Mouse (Mus musculus) heart, embryonic 12.5 days (tissue): Measurements from ENCODE around the gene Zfp629. TPM values are rescaled to one million over a fixed set of nuclear protein-coding genes. Genes with fewer than 3 reads are reported as not detected.
A peak's percentile ranks its signal among the peaks of the same experiment; 100 is the strongest.

Experiments used
- ATAC-seq: fragments of 200-750 bp; cut with Nextera tagmentation; 2 replicates; pipeline ENCODE4 v1.8.0; 2017; ENCODE audit warnings: moderate TSS enrichment, moderate library complexity; ENCODE audit not compliant: insufficient number of reproducible peaks, low FRiP score
- H3K27ac ChIP-seq: fragments of 300-500 bp; sonication (generic); 2 replicates; pipeline ENCODE4 v1.5.1; 2016; ENCODE audit warnings: mild to moderate bottlenecking, moderate library complexity; ENCODE audit not compliant: poor library complexity, severe bottlenecking
- H3K27me3 ChIP-seq: fragments of 300-500 bp; sonication (generic); replicated peaks from 2 replicates; pipeline ENCODE4 v1.6.1; 2016; ENCODE audit warnings: mild to moderate bottlenecking, moderate library complexity
- H3K36me3 ChIP-seq: fragments of 300-500 bp; sonication (generic); 2 replicates; pipeline ENCODE4 v1.6.1; 2016; ENCODE audit warnings: mild to moderate bottlenecking, moderate library complexity
- H3K4me1 ChIP-seq: fragments of 300-500 bp; sonication (generic); replicated peaks from 2 replicates; pipeline ENCODE4 v1.6.1; 2016; ENCODE audit warnings: mild to moderate bottlenecking
- H3K4me2 ChIP-seq: fragments of 300-500 bp; sonication (generic); 2 replicates; pipeline ENCODE4 v1.6.1; 2016; ENCODE audit warnings: mild to moderate bottlenecking, moderate library complexity
- H3K4me3 ChIP-seq: fragments of 300-500 bp; sonication (generic); 2 replicates; pipeline ENCODE4 v1.5.1; 2016; ENCODE audit warnings: mild to moderate bottlenecking
- H3K9ac ChIP-seq: fragments of 300-500 bp; sonication (generic); 2 replicates; pipeline ENCODE4 v1.6.1; 2016; ENCODE audit warnings: mild to moderate bottlenecking, moderate library complexity
- H3K9me3 ChIP-seq: fragments of 300-500 bp; sonication (generic); replicated peaks from 2 replicates; pipeline ENCODE4 v1.6.1; 2016; ENCODE audit warnings: mild to moderate bottlenecking, moderate library complexity
- WGBS: fragments of 180-500 bp; shearing (Covaris S2); methylation state at CpG from one replicate; pipeline ENCODE4 v1.1.7; 2016; 5-methylcytosine and 5-hydroxymethylcytosine counted together
- polyA plus RNA-seq: library from polyadenylated mRNA; unstranded; fragments of >200 nt; fragmentation: Nextera tagmentation; extraction: Ambion mirVana; gene quantifications from 2 replicates; pipeline ENCODE4 v1.2.1, GENCODE M21; 2016

Gene Zfp629
- polyA plus RNA-seq, 1 experiment from 2014 or later = 12.7 TPM

GRCm38 (mm10) chr7:127614511-127614890 lies 1.1 kb downstream of the Zfp629 start:
- ATAC-seq = peak; percentile 65
- peak overlapping the region; percentile 91 for H3K27ac ChIP-seq
- H3K4me2 ChIP-seq = peak overlapping the region; percentile 86
- peaks cover 24% of the 10 kb centered on the region for H3K9me3 ChIP-seq
- peaks cover 42% of the 10 kb centered on the region for H3K36me3 ChIP-seq
- WGBS = 1% methylated on average over 23 of the region's 44 CpGs
- H3K27me3 ChIP-seq = no peaks in the 10 kb centered on the region
- peaks cover 20% of the 10 kb centered on the region for H3K4me1 ChIP-seq
- H3K9ac ChIP-seq = peak overlapping the region; percentile 99
- peak overlapping the region; percentile 100 for H3K4me3 ChIP-seq

- Histone ChIP-seq H3K9ac (peak overlapping the region; percentile 99), H3K4me2 (peak overlapping the region; percentile 86), H3K4me3 (peak overlapping the region; percentile 100), H3K27ac (peak overlapping the region; percentile 91), H3K36me3 (peaks cover 46% of the 10 kb centered on the region), H3K9me3 (peaks cover 24% of the 10 kb centered on the region), H3K27me3 (no peaks in the 10 kb centered on the region), H3K4me1 (peaks cover 20% of the 10 kb centered on the region)
- ATAC-seq = no peak
- 30% methylated on average over 8 of the region's 8 CpGs for WGBS
These were observed 1.5 kb downstream of the Zfp629 start for GRCm38 (mm10) chr7:127614091-127614490.

- H3K9ac ChIP-seq = peak overlapping the region; percentile 99; the same call in 1 of the 2 replicates
- peaks cover 24% of the 10 kb centered on the region for H3K9me3 ChIP-seq
- H3K27ac ChIP-seq = no peak overlapping the region
- H3K4me2 ChIP-seq = peak overlapping the region; percentile 86
- 83% methylated on average over 8 of the region's 8 CpGs for WGBS
- ATAC-seq = no peak
- H3K27me3 ChIP-seq = no peaks in the 10 kb centered on the region
- peaks cover 52% of the 10 kb centered on the region for H3K36me3 ChIP-seq
- H3K4me1 ChIP-seq = peaks cover 20% of the 10 kb centered on the region
- H3K4me3 ChIP-seq = peak overlapping the region; percentile 100
These were observed 2.1 kb downstream of the Zfp629 start for GRCm38 (mm10) chr7:127613501-127613900.

GRCm38 (mm10) chr7:127611561-127611960 lies 4.0 kb downstream of the Zfp629 start:
- no peak overlapping the region for H3K9ac ChIP-seq
- H3K27me3 ChIP-seq = no peaks in the 10 kb centered on the region
- no peak for ATAC-seq
- H3K27ac ChIP-seq = no peak overlapping the region
- H3K9me3 ChIP-seq = peaks cover 24% of the 10 kb centered on the region
- H3K4me2 ChIP-seq = no peak overlapping the region
- 97% methylated on average over 26 of the region's 26 CpGs for WGBS
- no peak overlapping the region for H3K4me3 ChIP-seq
- peaks cover 20% of the 10 kb centered on the region for H3K4me1 ChIP-seq
- H3K36me3 ChIP-seq = peaks cover 67% of the 10 kb centered on the region

GRCm38 (mm10) chr7:127611011-127611410 lies 4.6 kb downstream of the Zfp629 start:
- H3K27me3 ChIP-seq = no peaks in the 10 kb centered on the region
- 95% methylated on average over 29 of the region's 29 CpGs for WGBS
- no peak overlapping the region for H3K27ac ChIP-seq
- H3K9ac ChIP-seq = no peak overlapping the region
- H3K4me1 ChIP-seq = peaks cover 17% of the 10 kb centered on the region
- no peak overlapping the region for H3K4me2 ChIP-seq
- peaks cover 71% of the 10 kb centered on the region for H3K36me3 ChIP-seq
- no peak overlapping the region for H3K4me3 ChIP-seq
- peaks cover 24% of the 10 kb centered on the region for H3K9me3 ChIP-seq
- no peak for ATAC-seq

GRCm38 (mm10) chr7:127607150-127607549 lies 8.4 kb downstream of the Zfp629 start:
- Histone ChIP-seq H3K9ac (no peak overlapping the region), H3K27ac (no peak overlapping the region), H3K27me3 (no peaks in the 10 kb centered on the region), H3K9me3 (peaks cover 19% of the 10 kb centered on the region), H3K4me2 (no peak overlapping the region), H3K4me3 (no peak overlapping the region), H3K4me1 (no peaks in the 10 kb centered on the region), H3K36me3 (peaks cover 82% of the 10 kb centered on the region)
- ATAC-seq = no peak
- WGBS = 73% methylated on average over 6 of the region's 6 CpGs

GRCm38 (mm10) chr7:127604256-127604655 lies 11.3 kb downstream of the Zfp629 start:
- Histone ChIP-seq H3K4me1 (no peaks in the 10 kb centered on the region), H3K36me3 (peaks cover 82% of the 10 kb centered on the region), H3K4me3 (no peak overlapping the region), H3K27me3 (no peaks in the 10 kb centered on the region), H3K27ac (no peak overlapping the region), H3K9ac (no peak overlapping the region), H3K4me2 (no peak overlapping the region), H3K9me3 (no peaks in the 10 kb centered on the region)
- 87% methylated on average over 10 of the region's 10 CpGs for WGBS
- ATAC-seq = no peak

- Histone ChIP-seq H3K27ac (no peak overlapping the region), H3K9ac (no peak overlapping the region), H3K4me1 (no peaks in the 10 kb centered on the region), H3K27me3 (no peaks in the 10 kb centered on the region), H3K4me2 (no peak overlapping the region), H3K36me3 (peaks cover 81% of the 10 kb centered on the region), H3K9me3 (no peaks in the 10 kb centered on the region), H3K4me3 (no peak overlapping the region)
- no peak for ATAC-seq
- WGBS = 77% methylated on average over 2 of the region's 2 CpGs
These were observed 12.7 kb downstream of the Zfp629 start for GRCm38 (mm10) chr7:127602903-127603302.

GRCm38 (mm10) chr7:127601735-127602134 lies 13.9 kb downstream of the Zfp629 start:
- 82% methylated on average over 4 of the region's 4 CpGs for WGBS
- H3K4me3 ChIP-seq = no peak overlapping the region
- no peak for ATAC-seq
- no peak overlapping the region for H3K9ac ChIP-seq
- no peaks in the 10 kb centered on the region for H3K27me3 ChIP-seq
- H3K4me2 ChIP-seq = no peak overlapping the region
- H3K4me1 ChIP-seq = no peaks in the 10 kb centered on the region
- peaks cover 85% of the 10 kb centered on the region for H3K36me3 ChIP-seq
- no peaks in the 10 kb centered on the region for H3K9me3 ChIP-seq
- no peak overlapping the region for H3K27ac ChIP-seq

- H3K9ac ChIP-seq = no peak overlapping the region
- H3K4me1 ChIP-seq = no peaks in the 10 kb centered on the region
- H3K9me3 ChIP-seq = no peaks in the 10 kb centered on the region
- no peak for ATAC-seq
- H3K27ac ChIP-seq = no peak overlapping the region
- H3K4me3 ChIP-seq = no peak overlapping the region
- WGBS = 95% methylated on average over 7 of the region's 7 CpGs
- H3K36me3 ChIP-seq = peaks cover 91% of the 10 kb centered on the region
- no peak overlapping the region for H3K4me2 ChIP-seq
- H3K27me3 ChIP-seq = no peaks in the 10 kb centered on the region
These were observed 15.0 kb downstream of the Zfp629 start for GRCm38 (mm10) chr7:127600612-127601011.

- peaks cover 99% of the 10 kb centered on the region for H3K36me3 ChIP-seq
- H3K4me2 ChIP-seq = no peak overlapping the region
- H3K4me1 ChIP-seq = no peaks in the 10 kb centered on the region
- H3K9me3 ChIP-seq = no peaks in the 10 kb centered on the region
- H3K9ac ChIP-seq = no peak overlapping the region
- no peak overlapping the region for H3K27ac ChIP-seq
- H3K27me3 ChIP-seq = no peaks in the 10 kb centered on the region
- no peak overlapping the region for H3K4me3 ChIP-seq
- ATAC-seq = no peak
- WGBS = 94% methylated on average over 17 of the region's 17 CpGs
These were observed 18.9 kb downstream of the Zfp629 start for GRCm38 (mm10) chr7:127596747-127597146.

- no peak for ATAC-seq
- Histone ChIP-seq H3K9me3 (no peaks in the 10 kb centered on the region), H3K36me3 (peaks cover 82% of the 10 kb centered on the region), H3K4me2 (no peak overlapping the region), H3K27me3 (no peaks in the 10 kb centered on the region), H3K27ac (no peak overlapping the region), H3K9ac (no peak overlapping the region), H3K4me1 (peaks cover 10% of the 10 kb centered on the region), H3K4me3 (no peak overlapping the region)
- WGBS = 91% methylated on average over 14 of the region's 14 CpGs
These were observed 23.0 kb downstream of the Zfp629 start for GRCm38 (mm10) chr7:127592575-127592974.
